Mouse (Mus musculus) C2C12 (cell line): ENCODE measurements at regions not wholly inside any gene's neighbourhood (a gene's known extent, or its start where the extent isn't known, plus 50 kb on each side); places are given as distances from the start of the nearest gene placed in this dataset.

Experiments used
- CEBPB ChIP-seq: IDR thresholded peaks from one replicate; pipeline ENCODE4 v1.6.1; 2011; ENCODE audit warnings: low read depth, mild to moderate bottlenecking, control low read depth, moderate library complexity
- CTCF ChIP-seq: IDR thresholded peaks from one replicate; pipeline ENCODE4 v1.5.1; 2011; ENCODE audit not compliant: control insufficient read depth, insufficient read depth, insufficient read length
- FOSL1 ChIP-seq: IDR thresholded peaks from one replicate; pipeline ENCODE4 v1.8.0; 2011; ENCODE audit warnings: mild to moderate bottlenecking, low read length; ENCODE audit not compliant: poor library complexity, insufficient read depth, severe bottlenecking
- MAX ChIP-seq: IDR thresholded peaks from one replicate; pipeline ENCODE4 v1.6.1; 2011; ENCODE audit warnings: mild to moderate bottlenecking, control low read depth
- USF1 ChIP-seq: IDR thresholded peaks from one replicate; pipeline ENCODE4 v1.6.1; 2011; ENCODE audit warnings: low read depth, mild to moderate bottlenecking, control low read depth, moderate library complexity

DNA sequence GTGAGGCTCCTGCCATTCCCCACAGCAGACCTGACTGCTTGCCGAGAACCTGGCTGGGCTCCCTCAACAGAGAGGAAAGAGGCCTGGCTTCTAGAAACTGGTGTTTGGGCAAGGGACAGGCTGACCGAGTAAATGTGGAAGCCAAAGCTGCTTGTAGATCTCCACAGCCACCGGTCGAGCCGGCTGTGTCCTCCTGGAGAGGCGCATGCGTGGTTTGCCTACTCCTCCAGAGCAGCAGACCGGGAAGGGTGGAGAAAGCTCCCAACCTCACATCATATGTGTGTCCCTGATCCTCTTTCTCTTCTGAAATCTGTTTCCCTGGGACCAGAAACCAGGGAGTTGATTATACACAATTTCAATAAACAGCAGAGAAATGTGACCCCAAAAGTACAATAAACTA is 92.0 kb downstream of the Dad1 start:
- TF ChIP-seq USF1, result no peak
- TF ChIP-seq MAX, result no peak
- TF ChIP-seq FOSL1, result no peak
- TF ChIP-seq CEBPB, result no peak
- no peak for TF ChIP-seq CTCF
